Mouse (Mus musculus) cerebellum, adult 9-10 months (tissue): ENCODE data around the gene Emc7.
"Not testable (repeated sequence)": the region's sequence is repeated elsewhere in the genome, so short reads cannot be mapped to it uniquely, and the experiment has no call there.

Experiments
- DNase-seq: peaks from one replicate; pipeline ENCODE4 v3.0.0; 2022

Gene Emc7

GRCm38 (mm10) chr2:112454862-112455564 is at the start of gene Emc7:
Gene Emc7, plus strand, starts transcription at chr2:112454997.
- DNase-seq = peak; percentile 93

- no peak for DNase-seq
Measured at GRCm38 (mm10) chr2:112407030-112407429, 47.8 kb upstream of the Emc7 start.

- DNase-seq = no peak
Measured at GRCm38 (mm10) chr2:112425308-112425707, 29.5 kb upstream of the Emc7 start.

GRCm38 (mm10) chr2:112428534-112428933 is 26.3 kb upstream of the Emc7 start:
- DNase-seq = not testable (repeated sequence)

GRCm38 (mm10) chr2:112429665-112430064 is 25.1 kb upstream of the Emc7 start:
- DNase-seq = no peak

- DNase-seq = no peak
Measured at GRCm38 (mm10) chr2:112430403-112430802, 24.4 kb upstream of the Emc7 start.

- no peak for DNase-seq
Measured at GRCm38 (mm10) chr2:112432523-112432922, 22.3 kb upstream of the Emc7 start.

GRCm38 (mm10) chr2:112433359-112433758 is 21.4 kb upstream of the Emc7 start:
- DNase-seq = no peak

GRCm38 (mm10) chr2:112436292-112436691 is 18.5 kb upstream of the Emc7 start:
- DNase-seq = no peak

GRCm38 (mm10) chr2:112437589-112437988 is 17.2 kb upstream of the Emc7 start:
- DNase-seq = no peak

GRCm38 (mm10) chr2:112443491-112443890 is 11.3 kb upstream of the Emc7 start:
- DNase-seq = no peak

DNA sequence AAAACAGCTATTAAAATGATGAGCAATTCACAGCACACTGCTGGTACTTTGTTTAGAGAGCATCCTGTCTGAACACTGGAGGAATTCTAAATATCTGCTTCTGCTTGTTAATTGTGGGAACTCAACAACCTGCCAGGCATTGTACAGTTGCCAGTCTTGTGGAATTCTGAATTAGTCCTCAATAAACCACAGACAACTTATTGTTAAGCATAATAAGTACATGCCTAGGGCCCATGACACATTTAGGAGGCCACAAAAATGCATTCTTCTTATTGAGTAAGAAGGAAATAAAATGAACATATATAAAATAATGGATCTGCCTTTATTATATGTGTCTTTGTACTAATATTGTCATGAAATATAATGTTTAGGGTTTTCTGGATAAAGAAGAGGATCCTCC is 9.3 kb upstream of the Emc7 start:
- no peak for DNase-seq

- DNase-seq = not testable (repeated sequence)
Measured at GRCm38 (mm10) chr2:112448046-112448445, 6.8 kb upstream of the Emc7 start.

DNA sequence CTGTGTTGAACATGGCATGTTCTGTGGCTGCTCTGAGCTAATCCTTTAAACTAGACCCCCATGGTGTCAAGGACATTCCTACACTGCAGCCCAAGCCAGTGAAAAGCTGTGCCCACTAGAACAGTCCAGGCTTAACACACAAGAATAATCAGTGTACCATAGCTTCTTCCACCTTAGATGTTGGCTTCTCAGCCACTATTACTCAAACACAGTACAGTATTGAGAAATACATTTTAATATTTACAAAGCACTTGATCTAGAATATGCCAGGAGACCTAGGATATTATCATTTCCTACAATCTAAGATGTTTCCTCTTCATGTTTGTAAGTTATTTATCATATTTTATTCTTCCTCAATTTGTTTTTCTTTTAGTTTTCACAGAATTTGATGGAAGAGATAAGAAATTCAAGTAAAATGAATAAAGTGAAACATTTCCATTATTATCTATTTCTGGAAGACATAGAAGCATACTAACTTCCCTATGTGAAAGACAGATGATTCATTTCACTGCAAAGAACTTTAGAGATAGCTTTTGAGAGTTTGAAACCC is 6.2 kb upstream of the Emc7 start:
- DNase-seq = no peak

GRCm38 (mm10) chr2:112449597-112450296 is 5.0 kb upstream of the Emc7 start:
- DNase-seq = peak; percentile 29

DNA sequence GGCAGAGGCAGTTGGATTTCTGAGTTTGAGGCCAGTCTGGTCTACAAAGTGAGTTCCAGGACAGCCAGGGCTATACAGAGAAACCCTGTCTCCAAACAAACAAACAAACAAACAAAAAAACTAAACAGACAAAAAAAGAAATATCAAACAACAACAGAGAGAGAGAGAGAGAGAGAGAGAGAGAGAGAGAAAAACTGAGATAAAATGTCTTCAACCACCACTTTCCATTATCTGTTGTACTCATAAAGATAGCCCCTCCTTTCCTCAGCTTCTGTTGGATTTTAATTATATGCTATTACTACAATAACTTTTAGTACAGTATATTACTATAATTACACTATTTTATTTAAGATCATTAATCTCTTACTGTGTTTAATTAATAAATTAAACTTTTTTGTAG is 2.3 kb upstream of the Emc7 start:
- not testable (repeated sequence) for DNase-seq

DNA sequence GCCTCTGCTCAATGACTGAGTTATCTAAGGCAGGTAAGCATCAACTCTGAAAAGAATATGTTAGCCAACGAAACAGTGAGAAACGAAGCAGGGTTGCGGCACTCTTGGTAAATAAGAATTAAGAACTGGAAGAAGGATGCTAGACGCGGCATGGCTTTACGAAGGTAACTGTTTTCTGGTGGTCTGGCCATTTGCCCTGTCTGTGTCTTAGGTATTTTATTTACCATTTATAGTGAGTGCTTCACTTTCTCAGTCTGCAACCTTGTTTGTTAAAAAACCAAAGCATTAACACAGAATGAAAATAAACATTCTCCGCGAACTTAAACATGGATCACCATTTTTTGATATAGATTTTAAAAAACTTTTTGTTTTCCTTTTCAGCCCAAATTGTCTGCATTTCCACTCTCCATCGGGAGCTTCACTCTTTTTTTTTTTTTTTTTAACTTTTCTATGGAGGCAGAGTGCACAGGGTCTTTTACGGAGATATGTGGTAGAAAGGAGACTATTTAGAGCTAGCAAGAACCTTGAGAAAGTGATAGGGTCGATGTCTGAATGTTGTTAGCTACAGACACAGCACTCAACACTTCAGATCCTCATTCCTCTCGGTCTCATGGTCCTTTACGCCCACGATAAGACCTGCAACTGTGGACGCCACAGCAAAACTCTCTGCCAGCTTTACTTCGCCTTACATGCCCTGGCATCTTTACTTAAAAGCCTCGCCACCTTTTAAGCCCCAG is 504 bp upstream of the Emc7 start:
- peak; percentile 23 for DNase-seq

DNA sequence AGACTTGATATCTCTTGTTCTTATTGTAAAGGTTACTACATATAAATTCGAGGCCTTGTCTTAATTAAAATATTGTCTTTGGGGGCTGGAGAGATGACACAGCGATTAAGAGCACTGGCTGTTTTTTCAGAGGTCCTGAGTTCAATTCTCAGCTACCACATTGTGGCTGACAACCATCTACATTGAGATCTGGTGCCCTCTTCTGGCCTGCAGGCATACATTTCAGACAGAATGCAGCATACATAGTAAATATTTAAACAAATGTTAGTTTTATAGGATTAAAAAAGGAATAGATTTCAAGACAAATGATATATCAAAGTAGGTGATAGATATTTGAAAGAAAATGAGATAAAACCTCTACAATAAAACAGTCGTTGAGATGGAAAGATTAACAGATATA is 5.8 kb downstream of the Emc7 start:
- no peak for DNase-seq

DNA sequence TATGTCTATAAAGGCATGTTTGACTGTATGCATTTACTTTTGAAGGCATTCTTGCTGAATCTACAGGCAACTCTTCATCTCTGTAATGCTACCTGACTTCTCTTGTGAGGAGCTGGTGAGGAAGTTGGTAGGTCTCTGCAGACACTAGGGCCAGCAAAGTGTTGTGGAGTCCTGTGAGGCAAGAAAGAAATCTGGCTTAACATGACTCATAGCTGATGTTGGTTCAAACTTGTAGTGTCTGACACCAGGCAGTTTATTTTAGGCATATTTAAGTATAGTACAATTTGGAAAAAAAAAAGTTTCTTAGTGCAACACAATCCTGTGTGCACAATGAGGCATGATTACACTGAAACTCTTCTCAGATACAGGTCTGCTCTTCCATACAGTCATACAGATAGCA is 14.7 kb downstream of the Emc7 start:
- no peak for DNase-seq

DNA sequence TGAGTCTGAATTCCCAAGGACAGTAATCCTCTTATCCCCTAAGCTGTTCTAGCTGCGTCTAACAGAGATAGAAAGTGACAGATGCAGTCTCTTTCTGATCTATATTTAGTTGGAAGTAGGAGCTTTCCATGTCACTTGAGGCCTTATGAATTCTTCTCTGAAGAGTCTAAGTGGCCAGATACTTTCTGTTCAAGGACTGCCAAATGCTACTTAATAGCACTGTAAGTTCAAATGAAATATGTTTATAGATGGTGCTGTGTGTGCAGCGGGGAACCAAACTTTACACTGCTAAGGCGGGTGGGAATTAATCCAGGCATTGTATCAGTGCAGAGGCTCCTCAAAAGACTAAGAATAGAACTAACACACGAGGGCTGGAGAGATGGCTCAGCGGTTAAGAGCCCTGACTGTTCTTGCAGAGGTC is 16.2 kb downstream of the Emc7 start:
- no peak for DNase-seq

GRCm38 (mm10) chr2:112472076-112472475 is 17.3 kb downstream of the Emc7 start:
- DNase-seq = no peak

DNA sequence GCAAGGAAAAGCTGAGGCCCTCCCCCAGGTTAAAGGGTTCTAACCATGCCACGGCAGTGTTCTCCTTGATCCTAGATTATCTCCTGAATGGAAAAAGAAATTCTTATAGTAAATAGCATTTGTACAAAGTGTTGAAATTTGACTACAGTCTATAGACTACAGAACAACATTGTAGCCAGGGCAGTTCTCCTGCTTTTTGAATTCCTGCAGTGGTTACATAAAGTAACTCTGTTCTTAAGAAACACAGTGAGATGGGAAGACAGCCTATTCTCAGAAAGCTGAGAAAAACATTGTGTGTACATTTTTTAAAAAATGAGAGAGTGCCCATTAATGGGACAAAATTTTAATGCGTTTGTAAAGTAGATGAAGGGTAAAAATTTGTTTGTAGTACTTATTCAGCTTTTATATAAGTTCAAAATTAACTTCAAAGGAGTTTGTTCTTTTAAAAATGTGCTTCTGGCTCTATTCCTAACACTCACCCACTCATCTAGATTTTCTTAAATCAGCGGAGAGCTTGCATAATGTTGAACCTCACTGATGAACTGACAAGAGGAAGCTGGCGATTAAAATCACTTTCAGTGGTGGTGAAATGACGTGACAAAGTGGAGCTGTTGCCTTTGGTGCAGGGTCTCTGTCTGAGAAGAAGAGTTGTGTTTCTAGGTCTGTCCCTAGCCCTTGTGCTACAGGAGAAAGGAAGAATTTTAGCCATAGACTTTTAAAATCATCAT is 20.4 kb downstream of the Emc7 start:
- DNase-seq = no peak

DNA sequence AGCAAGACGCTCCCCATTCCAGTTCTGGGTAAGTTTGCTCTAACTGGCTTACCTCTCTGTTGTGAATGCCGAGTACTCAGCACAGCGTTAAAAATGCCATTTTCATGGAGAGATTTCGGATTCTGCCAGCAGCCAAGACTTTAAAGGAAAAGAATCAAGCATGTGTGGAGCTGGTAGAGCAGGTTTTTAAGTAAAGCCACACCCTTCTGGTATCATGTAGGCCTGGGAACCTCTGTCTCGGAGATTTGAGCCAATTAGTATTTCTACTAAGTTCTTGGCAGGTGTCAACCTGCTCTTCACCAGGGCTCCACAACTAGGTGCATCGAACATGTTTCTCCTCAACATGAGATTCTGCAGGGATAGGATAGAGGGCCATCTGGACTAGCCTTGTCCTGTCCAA is 21.8 kb downstream of the Emc7 start:
- no peak for DNase-seq
